In the genomic region with DNA sequence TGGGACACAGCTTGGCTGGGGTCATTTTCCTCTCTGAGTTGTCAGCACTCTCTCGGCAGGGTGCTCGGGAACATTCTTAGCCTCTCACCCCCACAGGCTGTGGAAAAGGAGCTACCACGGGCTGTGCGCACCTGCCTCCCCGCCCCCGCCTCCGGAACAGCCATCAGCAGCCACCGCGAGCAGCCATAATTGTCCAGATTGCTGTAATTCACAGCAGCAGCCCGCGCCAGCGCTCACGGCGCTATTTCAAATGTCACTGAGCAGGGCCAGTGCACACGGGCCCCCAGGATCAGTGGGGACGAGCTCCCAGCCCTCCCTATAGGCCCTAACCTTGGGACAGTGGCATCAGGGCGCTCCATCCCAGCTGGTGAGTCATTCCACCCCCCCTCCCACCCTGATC, we compare ENCODE assay signal across 10 mouse cellular contexts. TPM values are rescaled to one million over a fixed set of nuclear protein-coding genes. Genes with fewer than 3 reads are reported as not detected.
DNase-seq lines count a peak whose midpoint lies in the region; ATAC-seq lines count a peak whose summit lies in the region.
"Had no signal": no experiment of that assay in that cellular context is flagged by ENCODE, and none has a peak within 500 bp of the region (broad histone marks: within the 10 kb centered on the region; RNA-seq: fewer than 3 reads in every experiment).

No protein-coding gene starts in this region.

- H3K4me2 ChIP-seq in midbrain, embryonic 11.5 days, result no peak overlapping the region
- no peak overlapping the region for H3K4me2 ChIP-seq in forebrain, embryonic 16.5 days (ENCODE audit: low read length)
- H3K4me2 ChIP-seq: heart, embryonic 12.5 days had no signal

- H3K4me1 ChIP-seq in midbrain, embryonic 10.5 days, result peaks cover 32% of the 10 kb centered on the region
- H3K4me1 ChIP-seq in midbrain, embryonic 11.5 days (ENCODE audit: control insufficient read depth, insufficient read depth, low read length), result peaks cover 14% of the 10 kb centered on the region
- H3K4me1 ChIP-seq in forebrain, embryonic 16.5 days (replicated peaks; ENCODE audit: control insufficient read depth, insufficient read depth, low read length), result peaks cover 33% of the 10 kb centered on the region

- H3K9ac ChIP-seq in midbrain, embryonic 11.5 days (ENCODE audit: low read length), result no peak overlapping the region
- peak overlapping the region; percentile 15; the same call in 1 of the 2 replicates for H3K9ac ChIP-seq in forebrain, embryonic 16.5 days (replicated peaks; ENCODE audit: low read depth, low read length)
- H3K9ac ChIP-seq: heart, embryonic 12.5 days had no signal

- no peak overlapping the region for H3K4me3 ChIP-seq in midbrain, embryonic 10.5 days
- H3K4me3 ChIP-seq in midbrain, embryonic 11.5 days (ENCODE audit: low read depth, low read length), result no peak overlapping the region
- H3K4me3 ChIP-seq in forebrain, embryonic 16.5 days (replicated peaks; ENCODE audit: low read length), result no peak overlapping the region
- H3K4me3 ChIP-seq: heart, embryonic 12.5 days; megakaryocyte, embryonic 14.5 days had no signal

- H3K27me3 ChIP-seq in midbrain, embryonic 10.5 days (ENCODE audit: low read depth, poor library complexity, severe bottlenecking), result peaks cover 23% of the 10 kb centered on the region
- H3K27me3 ChIP-seq in midbrain, embryonic 11.5 days (ENCODE audit: control insufficient read depth, insufficient read depth, low read length), result no peaks in the 10 kb centered on the region
- no peaks in the 10 kb centered on the region for H3K27me3 ChIP-seq in forebrain, embryonic 16.5 days (replicated peaks; ENCODE audit: control insufficient read depth, insufficient read depth, low read length)
- H3K27me3 ChIP-seq: heart, embryonic 12.5 days had no signal

- H3K36me3 ChIP-seq in midbrain, embryonic 10.5 days, result peaks cover 73% of the 10 kb centered on the region
- peaks cover 9% of the 10 kb centered on the region for H3K36me3 ChIP-seq in midbrain, embryonic 11.5 days (ENCODE audit: control insufficient read depth, insufficient read depth, low read length)
- H3K36me3 ChIP-seq in forebrain, embryonic 16.5 days (ENCODE audit: control insufficient read depth, insufficient read depth), result peaks cover 7% of the 10 kb centered on the region; the same call in 1 of the 2 replicates

- WGBS in midbrain, embryonic 10.5 days, result 73% methylated on average over 17 of the region's 17 CpGs
- WGBS in midbrain, embryonic 11.5 days, result 68% methylated on average over 17 of the region's 17 CpGs
- 39% methylated on average over 17 of the region's 17 CpGs for WGBS in forebrain, embryonic 16.5 days

- no peaks in the 10 kb centered on the region for H3K9me3 ChIP-seq in midbrain, embryonic 10.5 days (replicated peaks)
- H3K9me3 ChIP-seq in midbrain, embryonic 11.5 days (ENCODE audit: control insufficient read depth, low read length), result no peaks in the 10 kb centered on the region
- no peaks in the 10 kb centered on the region for H3K9me3 ChIP-seq in forebrain, embryonic 16.5 days (ENCODE audit: control insufficient read depth, low read length)
- H3K9me3 ChIP-seq: heart, embryonic 12.5 days; megakaryocyte, embryonic 14.5 days had no signal

- intact Hi-C loops in left cerebral cortex, postnatal 25 days (cut with DNase I), result no loop called here

- ATAC-seq in midbrain, embryonic 11.5 days (ENCODE audit: low FRiP score), result no peak
- ATAC-seq in forebrain, embryonic 16.5 days, result peak; percentile 36; the same call in 1 of the 2 replicates

- DNase-seq in midbrain, embryonic 10.5 days (ENCODE audit: low spot score), result no peak
- DNase-seq in midbrain, embryonic 11.5 days (ENCODE audit: low spot score, missing footprints), result no peak
- DNase-seq in left cerebral cortex, postnatal 25 days (ENCODE audit: low spot score in 2 of 2), result peak; percentile 61 to 77
- peak; percentile 65 for DNase-seq in right cerebral cortex, postnatal 25 days
- DNase-seq in lung, postnatal 10 days, result no peak
- no peak for DNase-seq in lung, postnatal 36 days
- DNase-seq in kidney, adult 11 months, result no peak

- peak overlapping the region; percentile 63 for H3K27ac ChIP-seq in midbrain, embryonic 10.5 days (replicated peaks)
- no peak overlapping the region for H3K27ac ChIP-seq in midbrain, embryonic 11.5 days (ENCODE audit: low read depth, low read length)
- H3K27ac ChIP-seq in forebrain, embryonic 16.5 days (ENCODE audit: low read length), result peak overlapping the region; percentile 70

RNA-seq across cellular contexts. Expression of gene Rflna, which starts 60.0 kb away (rescaled TPM):
- 6.8 TPM in 2 replicates for polyA plus RNA-seq in midbrain, embryonic 10.5 days (2016; fragmentation: Nextera tagmentation; extraction: Ambion mirVana)
- polyA plus RNA-seq in midbrain, embryonic 11.5 days (2014; fragmentation: Nextera tagmentation; extraction: Ambion mirVana), result 4.0 and 4.4 TPM in 2 replicates
- polyA plus RNA-seq in forebrain, embryonic 16.5 days (2015; fragmentation: Nextera tagmentation; extraction: Ambion mirVana), result 3.7 and 4.0 TPM in 2 replicates
- total RNA-seq in left cerebral cortex, postnatal 25 days (2021), result 1 to 10 TPM in 1 of 2 experiments, under 1 TPM in 1; 0.87 to 1.0 TPM

Comparison
In these comparisons a context has a peak if more than half of its experiments do, and no peak if none do; other contexts are left out.
1. DNase-seq: peak in left cerebral cortex, postnatal 25 days (2 of 2) and right cerebral cortex, postnatal 25 days (single experiment); none in midbrain, embryonic 10.5 days (single experiment), midbrain, embryonic 11.5 days (single experiment), lung, postnatal 10 days (single experiment), lung, postnatal 36 days (single experiment) and kidney, adult 11 months (single experiment).